Mouse (Mus musculus) erythroblast, adult 5-6 weeks (primary cell): ENCODE data around the gene Cep85l. TPM values are rescaled to one million over a fixed set of nuclear protein-coding genes. Genes with fewer than 3 reads are reported as not detected.

Source experiments
- ATAC-seq: replicated peaks from 2 replicates; pipeline ENCODE4 v1.8.0; 2016; ENCODE audit warnings: moderate number of reproducible peaks, mild to moderate bottlenecking, moderate TSS enrichment, inconsistent platforms; ENCODE audit not compliant: poor library complexity, low FRiP score, severe bottlenecking
- total RNA-seq, 2 experiments: library from RNA; stranded (forward) in 1 of 2; stranded (reverse) in 1 of 2; fragments of 150-400 nt in 1 of 2; fragments of 200-764, 138-1000 nt in 1 of 2; gene quantifications; 2 replicates each; pipeline versions ENCODE4 v1.2.3 to v1.2.4; 2015 to 2017; ENCODE audit warnings: low replicate concordance in 2 of 2

The Cep85l gene
- total RNA-seq (2015; ENCODE audit: low replicate concordance) (5.2 and 10.2 TPM in 2 replicates), total RNA-seq (2017; ENCODE audit: low replicate concordance) (8.9 and 9.2 TPM in 2 replicates)

- peak; percentile 95 for ATAC-seq
Observed at GRCm38 (mm10) chr10:53379709-53380106, at the start of gene Cep85l. Gene Cep85l, minus strand, starts transcription at chr10:53379947.

GRCm38 (mm10) chr10:53428695-53429447 is 49.1 kb upstream of the Cep85l start:
- ATAC-seq: no peak

GRCm38 (mm10) chr10:53426524-53426923 is 46.8 kb upstream of the Cep85l start:
- ATAC-seq: no peak

- no peak for ATAC-seq
Observed at GRCm38 (mm10) chr10:53423091-53423490, 43.3 kb upstream of the Cep85l start.

- no peak for ATAC-seq
Observed at GRCm38 (mm10) chr10:53422206-53422605, 42.5 kb upstream of the Cep85l start.

GRCm38 (mm10) chr10:53421613-53422012 is 41.9 kb upstream of the Cep85l start:
- no peak for ATAC-seq

- no peak for ATAC-seq
Observed at GRCm38 (mm10) chr10:53420069-53420468, 40.3 kb upstream of the Cep85l start.

GRCm38 (mm10) chr10:53419139-53419935 is 39.6 kb upstream of the Cep85l start:
- ATAC-seq: no peak

- ATAC-seq: no peak
Observed at GRCm38 (mm10) chr10:53417015-53417414, 37.3 kb upstream of the Cep85l start.

GRCm38 (mm10) chr10:53416152-53416712 is 36.5 kb upstream of the Cep85l start:
- ATAC-seq: no peak

GRCm38 (mm10) chr10:53415252-53415651 is 35.5 kb upstream of the Cep85l start:
- ATAC-seq: no peak

GRCm38 (mm10) chr10:53414092-53415085 is 34.6 kb upstream of the Cep85l start:
- ATAC-seq: no peak

- 0 out of 2 replicates have a peak, but pooled peaks have one; percentile 24 for ATAC-seq
Observed at GRCm38 (mm10) chr10:53412936-53413335, 33.2 kb upstream of the Cep85l start.

GRCm38 (mm10) chr10:53412165-53412564 is 32.4 kb upstream of the Cep85l start:
- ATAC-seq: no peak

- no peak for ATAC-seq
Observed at GRCm38 (mm10) chr10:53410831-53411230, 31.1 kb upstream of the Cep85l start.

- ATAC-seq: no peak
Observed at GRCm38 (mm10) chr10:53407422-53407821, 27.7 kb upstream of the Cep85l start.

GRCm38 (mm10) chr10:53406845-53407244 is 27.1 kb upstream of the Cep85l start:
- ATAC-seq: no peak

- ATAC-seq: no peak
Observed at GRCm38 (mm10) chr10:53402293-53402692, 22.5 kb upstream of the Cep85l start.

GRCm38 (mm10) chr10:53399053-53399452 is 19.3 kb upstream of the Cep85l start:
- ATAC-seq: no peak
